Mouse (Mus musculus) kidney, postnatal 0 days (tissue): ENCODE measurements at regions not wholly inside any gene's neighbourhood (a gene's known extent, or its start where the extent isn't known, plus 50 kb on each side); places are given as distances from the start of the nearest gene placed in this dataset.

Experiments
- ATAC-seq: fragments of 200-750 bp; cut with Nextera tagmentation; replicated peaks from 2 replicates; pipeline ENCODE4 v1.8.0; 2017; ENCODE audit warnings: low read depth, moderate number of reproducible peaks, moderate TSS enrichment, moderate library complexity; ENCODE audit not compliant: low FRiP score
- DNase-seq: peaks from one replicate; pipeline ENCODE4 v3.0.0-alpha.2; 2016; ENCODE audit warnings: low spot score
- H3K27ac ChIP-seq: fragments of 300-500 bp; sonication (generic); 2 replicates; pipeline ENCODE4 v1.5.1; 2014; ENCODE audit warnings: mild to moderate bottlenecking
- H3K27me3 ChIP-seq: fragments of 300-500 bp; sonication (generic); 2 replicates; pipeline ENCODE4 v1.6.1; 2014; ENCODE audit warnings: low read length, mixed read lengths; ENCODE audit not compliant: insufficient read depth
- H3K36me3 ChIP-seq: fragments of 300-500 bp; sonication (generic); 2 replicates; pipeline ENCODE4 v1.6.1; 2014; ENCODE audit warnings: low read length, mixed read lengths; ENCODE audit not compliant: insufficient read depth
- H3K4me1 ChIP-seq: fragments of 300-500 bp; sonication (generic); replicated peaks from 2 replicates; pipeline ENCODE4 v1.6.1; 2014; ENCODE audit warnings: antibody characterized with exemption, low read length, mixed read lengths; ENCODE audit not compliant: insufficient read depth
- H3K4me2 ChIP-seq: fragments of 300-500 bp; sonication (generic); 2 replicates; pipeline ENCODE4 v1.6.1; 2014; ENCODE audit warnings: mild to moderate bottlenecking, low read length, moderate library complexity, mixed read lengths
- H3K4me3 ChIP-seq: fragments of 300-500 bp; sonication (generic); replicated peaks from 2 replicates; pipeline ENCODE4 v1.5.1; 2014; ENCODE audit warnings: low read depth, low read length
- H3K9ac ChIP-seq: fragments of 300-500 bp; sonication (generic); 2 replicates; pipeline ENCODE4 v1.6.1; 2014; ENCODE audit warnings: low read depth, low read length
- H3K9me3 ChIP-seq: fragments of 300-500 bp; sonication (generic); replicated peaks from 2 replicates; pipeline ENCODE4 v1.6.1; 2016; ENCODE audit warnings: low read length, inconsistent platforms, mixed read lengths
- CTCF ChIP-seq: IDR thresholded peaks from 2 replicates; pipeline ENCODE4 v1.5.1; 2016; ENCODE audit warnings: antibody characterized with exemption, low read depth, mild to moderate bottlenecking, moderate library complexity
- WGBS: fragments of 180-500 bp; shearing (Covaris S2); extraction: QIAGEN DNeasy Blood & Tissue Kit; methylation state at CpG from one replicate; pipeline ENCODE4 v1.1.7; 2014; 5-methylcytosine and 5-hydroxymethylcytosine counted together

DNA sequence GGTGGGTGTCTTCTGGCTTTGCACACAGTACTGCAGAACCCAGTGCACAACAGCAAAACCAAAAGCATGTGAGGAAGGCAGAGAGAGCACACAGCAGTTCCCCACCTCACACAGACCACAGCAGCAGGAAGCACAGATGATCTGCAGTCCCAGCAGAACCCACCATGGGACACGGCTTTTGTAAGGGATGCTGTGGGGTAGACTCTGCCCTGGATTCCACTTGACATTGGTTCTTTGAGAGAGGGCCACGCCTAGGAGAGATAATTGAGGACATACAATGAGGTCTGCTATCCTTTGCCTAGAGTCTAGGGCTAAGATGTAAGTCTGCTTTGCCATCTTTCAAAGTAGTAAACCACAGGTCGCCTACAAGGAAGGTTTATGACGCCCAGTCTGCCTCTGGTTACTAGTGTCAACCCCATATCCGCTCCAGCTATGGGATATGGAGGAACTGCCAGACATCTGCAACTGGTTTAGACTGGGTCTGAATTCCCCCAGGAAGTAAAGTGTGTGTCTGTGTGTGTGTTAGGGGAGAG, 89.3 kb upstream of the Tnfaip3 start:
- Histone ChIP-seq H3K27ac (no peak overlapping the region), H3K4me1 (no peaks in the 10 kb centered on the region), H3K9ac (no peak overlapping the region), H3K27me3 (no peaks in the 10 kb centered on the region), H3K4me3 (no peak overlapping the region), H3K9me3 (no peaks in the 10 kb centered on the region), H3K4me2 (no peak overlapping the region), H3K36me3 (no peaks in the 10 kb centered on the region)
- 53% methylated on average over 5 of the region's 5 CpGs for WGBS
- no peak for ATAC-seq
- TF ChIP-seq CTCF: no peak
- peak; percentile 23 for DNase-seq

DNA sequence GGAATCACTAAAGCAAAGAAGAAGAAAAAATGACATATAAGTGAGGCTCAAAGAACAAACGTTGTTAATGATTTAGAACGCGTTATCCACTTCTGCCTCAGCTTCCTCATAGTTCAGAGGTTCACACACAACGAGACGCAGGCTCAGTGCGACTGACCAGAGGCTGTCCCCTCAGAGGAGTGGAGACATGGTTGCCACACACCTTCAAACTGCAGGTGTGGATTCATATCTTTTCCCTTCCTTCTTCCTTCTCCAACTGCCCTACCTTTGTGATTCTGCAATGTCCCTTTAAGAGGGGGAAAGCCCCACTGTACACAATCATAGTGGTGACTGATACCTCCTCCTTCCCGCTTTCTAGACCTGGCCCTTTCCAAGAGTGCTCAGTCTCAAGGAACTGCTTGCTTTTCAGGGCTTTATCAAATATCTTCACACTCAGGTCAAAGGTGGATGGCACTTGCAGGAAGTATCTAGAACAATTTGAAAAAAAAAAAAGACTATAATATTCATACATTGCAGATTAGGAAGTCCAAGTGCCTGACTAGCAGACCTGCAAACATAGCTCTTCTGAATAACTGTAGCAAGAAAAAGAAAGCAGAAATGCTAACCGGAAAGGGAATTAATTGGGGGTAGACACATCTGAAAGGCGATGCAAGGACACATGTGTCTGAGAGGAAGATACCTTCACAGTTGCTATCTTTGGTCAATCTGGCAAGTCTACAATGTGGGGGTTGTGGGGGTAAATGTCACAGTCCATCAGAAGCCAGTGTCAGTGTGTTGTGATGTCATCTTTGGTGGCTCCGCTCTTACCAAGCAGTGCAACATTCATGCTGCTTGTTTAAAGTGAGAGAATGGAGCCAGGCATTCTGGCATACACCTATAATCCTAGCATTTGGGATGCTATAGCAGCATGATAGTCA, 84.2 kb upstream of the Tnfaip3 start:
- no peak overlapping the region for H3K27ac ChIP-seq
- H3K4me2 ChIP-seq: no peak overlapping the region
- no peaks in the 10 kb centered on the region for H3K36me3 ChIP-seq
- H3K9ac ChIP-seq: no peak overlapping the region
- H3K9me3 ChIP-seq: no peaks in the 10 kb centered on the region
- no peaks in the 10 kb centered on the region for H3K27me3 ChIP-seq
- H3K4me1 ChIP-seq: no peaks in the 10 kb centered on the region
- ATAC-seq (no peak), DNase-seq (no peak)
- no peak overlapping the region for H3K4me3 ChIP-seq
- WGBS: 82% methylated on average over 10 of the region's 10 CpGs
- no peak for TF ChIP-seq CTCF

DNA sequence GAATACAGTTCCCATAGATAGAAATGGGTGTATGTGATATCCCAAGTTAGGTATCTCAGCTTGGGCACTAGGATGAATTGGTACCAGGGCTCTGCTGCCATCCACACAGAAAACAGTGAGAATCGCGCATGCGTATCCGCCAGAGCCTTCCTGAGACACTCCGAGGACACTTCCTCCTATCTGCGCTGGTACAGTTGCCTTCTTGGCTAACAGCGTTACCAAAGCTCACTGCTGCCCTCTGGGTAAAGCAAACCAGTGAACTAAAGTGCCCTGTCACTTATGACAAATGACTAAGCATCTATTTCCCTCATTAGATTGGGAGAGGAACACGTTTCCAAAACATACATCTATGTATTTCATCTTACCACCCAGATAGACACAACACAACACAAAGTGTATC, 78.8 kb upstream of the Tnfaip3 start:
- DNase-seq: peak; percentile 16
- Histone ChIP-seq H3K9me3 (no peaks in the 10 kb centered on the region), H3K36me3 (no peaks in the 10 kb centered on the region), H3K27ac (no peak overlapping the region), H3K4me2 (no peak overlapping the region), H3K4me3 (no peak overlapping the region), H3K27me3 (no peaks in the 10 kb centered on the region), H3K4me1 (no peaks in the 10 kb centered on the region), H3K9ac (no peak overlapping the region)
- no peak for ATAC-seq
- peak; percentile 45; the same call in 1 of the 2 replicates for TF ChIP-seq CTCF
- 51% methylated on average over 8 of the region's 8 CpGs for WGBS

DNA sequence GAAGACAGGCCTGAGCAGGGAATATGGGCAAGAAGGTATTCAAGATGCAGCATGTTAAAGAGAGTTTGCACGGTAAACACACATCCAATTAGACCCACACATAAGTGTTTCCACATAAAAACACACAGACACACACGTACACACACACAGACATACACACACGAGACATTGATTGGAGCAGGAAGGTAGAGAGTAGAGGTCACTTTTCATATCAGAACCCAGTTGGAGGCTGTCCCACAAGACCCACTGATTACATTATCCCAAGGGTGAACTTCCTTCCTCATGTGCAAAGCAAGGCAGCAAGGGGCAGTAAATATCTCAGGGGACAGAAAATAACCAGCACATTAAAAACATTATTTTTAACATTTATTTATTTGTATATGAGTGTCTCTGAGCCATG, 78.2 kb upstream of the Tnfaip3 start:
- H3K9me3 ChIP-seq: no peaks in the 10 kb centered on the region
- no peak overlapping the region for H3K4me3 ChIP-seq
- DNase-seq (no peak), ATAC-seq (no peak)
- WGBS: 75% methylated on average over 3 of the region's 3 CpGs
- H3K4me1 ChIP-seq: no peaks in the 10 kb centered on the region
- H3K9ac ChIP-seq: no peak overlapping the region
- H3K4me2 ChIP-seq: no peak overlapping the region
- TF ChIP-seq CTCF: no peak
- no peaks in the 10 kb centered on the region for H3K36me3 ChIP-seq
- H3K27me3 ChIP-seq: no peaks in the 10 kb centered on the region
- no peak overlapping the region for H3K27ac ChIP-seq

DNA sequence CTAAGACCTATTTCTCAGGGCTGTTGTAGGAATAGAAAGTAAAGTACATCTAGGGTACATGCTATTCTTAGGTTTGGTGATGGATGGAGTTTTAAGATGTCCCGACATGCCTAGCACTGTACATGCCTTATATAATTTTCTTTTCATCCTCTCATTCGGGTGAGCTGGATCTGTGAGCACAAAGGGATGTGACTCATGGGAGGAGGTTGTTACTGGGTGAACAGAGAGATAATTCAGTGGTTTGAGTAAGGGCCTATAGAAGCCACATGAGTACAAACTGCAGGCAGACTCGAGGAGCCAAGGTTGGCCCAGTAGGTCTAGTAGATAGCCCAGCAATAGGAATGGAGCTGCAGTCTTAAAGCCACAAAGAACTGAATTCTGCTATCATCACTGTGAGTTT, 76.5 kb upstream of the Tnfaip3 start:
- no peak overlapping the region for H3K4me2 ChIP-seq
- H3K9ac ChIP-seq: no peak overlapping the region
- TF ChIP-seq CTCF: no peak
- H3K27ac ChIP-seq: no peak overlapping the region
- H3K4me1 ChIP-seq: no peaks in the 10 kb centered on the region
- 85% methylated on average over 3 of the region's 3 CpGs for WGBS
- no peak for DNase-seq
- H3K27me3 ChIP-seq: no peaks in the 10 kb centered on the region
- ATAC-seq: no peak
- H3K4me3 ChIP-seq: no peak overlapping the region
- no peaks in the 10 kb centered on the region for H3K36me3 ChIP-seq
- no peaks in the 10 kb centered on the region for H3K9me3 ChIP-seq

DNA sequence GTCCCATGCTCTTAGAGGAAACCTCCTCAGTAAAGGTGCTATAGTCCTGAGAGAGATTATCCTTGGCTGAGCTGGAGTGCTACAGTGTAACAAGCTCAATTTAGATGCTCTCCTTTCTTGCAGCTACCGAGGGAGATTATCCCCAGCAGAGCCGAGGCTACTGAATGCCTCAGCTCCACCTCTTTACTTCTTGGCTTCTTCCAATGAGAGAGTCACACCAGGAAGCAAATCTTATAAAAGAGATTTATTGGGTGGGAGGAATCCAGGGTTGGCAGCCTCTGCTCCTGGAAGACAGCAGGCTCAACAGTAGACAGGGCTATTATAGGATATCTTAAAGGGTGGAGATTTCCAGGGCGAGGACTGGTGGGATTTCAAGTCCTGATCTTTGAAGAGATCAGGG, 75.7 kb upstream of the Tnfaip3 start:
- Histone ChIP-seq H3K9me3 (no peaks in the 10 kb centered on the region), H3K36me3 (no peaks in the 10 kb centered on the region), H3K4me2 (no peak overlapping the region), H3K27ac (no peak overlapping the region), H3K4me1 (no peaks in the 10 kb centered on the region), H3K9ac (no peak overlapping the region), H3K4me3 (no peak overlapping the region), H3K27me3 (no peaks in the 10 kb centered on the region)
- no peak for TF ChIP-seq CTCF
- ATAC-seq (no peak), DNase-seq (peak; percentile 60)
- 16% methylated on average over 3 of the region's 3 CpGs for WGBS
